Mouse (Mus musculus) CH12.LX (cell line): ENCODE results near the gene Smim24. TPM values are rescaled to one million over a fixed set of nuclear protein-coding genes. Genes with fewer than 3 reads are reported as not detected.

Experiments
- DNase-seq: peaks from one replicate; pipeline ENCODE4 v3.0.0-alpha.2; 2013; ENCODE audit errors: extremely low read depth
- H3K27ac ChIP-seq: 2 replicates; pipeline ENCODE4 v1.5.1; 2012; ENCODE audit warnings: low read depth, mild to moderate bottlenecking, control low read depth, moderate library complexity; ENCODE audit not compliant: insufficient read depth
- H3K27me3 ChIP-seq: replicated peaks from 2 replicates; pipeline ENCODE3; 2012; ENCODE audit warnings: inconsistent platforms
- H3K36me3 ChIP-seq, 2 experiments: replicated peaks in 1 of 2; 2 replicates each; pipeline versions ENCODE3 to v1.6.1; 2012; ENCODE audit warnings: inconsistent platforms in 1 of 2, low read length in 1 of 2, mild to moderate bottlenecking in 1 of 2, mixed read lengths in 1 of 2, moderate library complexity in 1 of 2; ENCODE audit not compliant: control insufficient read depth in 1 of 2, insufficient read depth in 1 of 2
- H3K4me1 ChIP-seq, 2 experiments: 2 replicates each; pipeline ENCODE4 v1.6.1; 2012; ENCODE audit warnings: inconsistent platforms in 1 of 2, moderate library complexity in 1 of 2; ENCODE audit not compliant: insufficient read depth in 2 of 2, control insufficient read depth in 1 of 2
- H3K4me2 ChIP-seq: 2 replicates; pipeline ENCODE4 v1.6.1; 2012; ENCODE audit warnings: low read depth, mild to moderate bottlenecking, control low read depth; ENCODE audit not compliant: poor library complexity, insufficient read depth, severe bottlenecking
- H3K4me3 ChIP-seq, 3 experiments: fragments of 150-350 bp in 1 of 3; sonication (generic) in 1 of 3; replicated peaks in 1 of 3; 2 replicates each; pipeline versions ENCODE3 to v1.5.1; 2011 to 2012; ENCODE audit warnings: low read depth in 2 of 3, low read length in 2 of 3, mild to moderate bottlenecking in 2 of 3, moderate library complexity in 2 of 3, control low read depth in 1 of 3, improper control_type of control experiment in 1 of 3, inconsistent platforms in 1 of 3, mixed read lengths in 1 of 3; ENCODE audit not compliant: poor library complexity in 1 of 3
- H3K79me2 ChIP-seq: replicated peaks from 2 replicates; pipeline ENCODE4 v1.6.1; 2012; ENCODE audit warnings: mild to moderate bottlenecking, moderate library complexity; ENCODE audit not compliant: control insufficient read depth, poor library complexity, insufficient read depth, severe bottlenecking; ENCODE audit errors: extremely low read depth
- H3K9ac ChIP-seq: 2 replicates; pipeline ENCODE4 v1.6.1; 2012; ENCODE audit warnings: low read depth, mild to moderate bottlenecking, control low read depth, moderate library complexity; ENCODE audit not compliant: insufficient read depth
- H3K9me3 ChIP-seq: replicated peaks from 2 replicates; pipeline ENCODE3; 2012; ENCODE audit warnings: low read length, inconsistent platforms, mixed read lengths
- CHD1 ChIP-seq: IDR thresholded peaks from 2 replicates; pipeline ENCODE4 v1.6.1; 2012; ENCODE audit warnings: low read depth, low read length, improper control_type of control experiment, inconsistent platforms
- CHD2 ChIP-seq: IDR thresholded peaks from 2 replicates; pipeline ENCODE4 v1.6.1; 2011; ENCODE audit warnings: low read length, improper control_type of control experiment
- CTCF ChIP-seq, 2 experiments: IDR thresholded peaks in 1 of 2; conservative IDR thresholded peaks in 1 of 2; 2 replicates each; pipeline ENCODE4 v1.5.1; 2011 to 2012; ENCODE audit warnings: low read depth in 2 of 2, low read length in 2 of 2, improper control_type of control experiment in 1 of 2, inconsistent platforms in 1 of 2, mild to moderate bottlenecking in 1 of 2, moderate library complexity in 1 of 2
- HCFC1 ChIP-seq: IDR thresholded peaks from 2 replicates; pipeline ENCODE4 v1.6.1; 2012; ENCODE audit warnings: low read depth, mild to moderate bottlenecking, inconsistent platforms, low read length, improper control_type of control experiment
- JUN ChIP-seq: IDR thresholded peaks from 2 replicates; pipeline ENCODE4 v1.6.1; 2011; ENCODE audit warnings: low read depth, mild to moderate bottlenecking, low read length, improper control_type of control experiment, moderate library complexity; ENCODE audit not compliant: insufficient read depth
- JUND ChIP-seq: conservative IDR thresholded peaks from 2 replicates; pipeline ENCODE4 v1.6.1; 2011; ENCODE audit warnings: low read depth, low read length, improper control_type of control experiment
- KAT2A ChIP-seq: IDR thresholded peaks from 2 replicates; pipeline ENCODE4 v1.6.1; 2012; ENCODE audit warnings: low read length, improper control_type of control experiment, inconsistent platforms; ENCODE audit not compliant: insufficient replicate concordance
- MAFK ChIP-seq: IDR thresholded peaks from 2 replicates; pipeline ENCODE4 v1.6.1; 2011; ENCODE audit warnings: low read length, improper control_type of control experiment; ENCODE audit not compliant: insufficient replicate concordance
- MAX ChIP-seq: IDR thresholded peaks from 2 replicates; pipeline ENCODE4 v1.6.1; 2011; ENCODE audit warnings: low read length, improper control_type of control experiment
- MEF2A ChIP-seq: IDR thresholded peaks from 2 replicates; pipeline ENCODE4 v1.6.1; 2014; ENCODE audit warnings: low read depth, mild to moderate bottlenecking, inconsistent platforms, low read length, improper control_type of control experiment, borderline replicate concordance
- NELFE ChIP-seq: IDR thresholded peaks from 2 replicates; pipeline ENCODE4 v1.6.1; 2011; ENCODE audit warnings: low read depth, low read length, improper control_type of control experiment
- PAX5 ChIP-seq: IDR thresholded peaks from 2 replicates; pipeline ENCODE4 v1.6.1; 2012; ENCODE audit warnings: low read length, inconsistent platforms, mixed read lengths
- POLR2AphosphoS2 ChIP-seq: IDR thresholded peaks from 2 replicates; pipeline ENCODE4 v1.6.1; 2011; ENCODE audit warnings: low read depth, low read length, improper control_type of control experiment
- RAD21 ChIP-seq: IDR thresholded peaks from 2 replicates; pipeline ENCODE4 v1.6.1; 2011; ENCODE audit warnings: low read depth, mild to moderate bottlenecking, low read length, improper control_type of control experiment, moderate library complexity
- RCOR1 ChIP-seq: conservative IDR thresholded peaks from 2 replicates; pipeline ENCODE4 v1.6.1; 2012; ENCODE audit warnings: low read depth, mild to moderate bottlenecking, inconsistent platforms, low read length, improper control_type of control experiment
- SIN3A ChIP-seq: IDR thresholded peaks from 2 replicates; pipeline ENCODE4 v1.6.1; 2012; ENCODE audit warnings: low read length, improper control_type of control experiment, inconsistent platforms
- TBP ChIP-seq: conservative IDR thresholded peaks from 2 replicates; pipeline ENCODE4 v1.6.1; 2011; ENCODE audit warnings: low read depth, low read length, improper control_type of control experiment
- TCF12 ChIP-seq: IDR thresholded peaks from 2 replicates; pipeline ENCODE4 v1.6.1; 2014; ENCODE audit warnings: low read depth, mild to moderate bottlenecking, inconsistent platforms, low read length, improper control_type of control experiment
- USF1 ChIP-seq: IDR thresholded peaks from 2 replicates; pipeline ENCODE4 v1.6.1; 2014; ENCODE audit warnings: low read depth, mild to moderate bottlenecking, inconsistent platforms, low read length, improper control_type of control experiment
- ZKSCAN1 ChIP-seq: IDR thresholded peaks from 2 replicates; pipeline ENCODE4 v1.6.1; 2012; ENCODE audit warnings: low read depth, inconsistent platforms, low read length, improper control_type of control experiment, borderline replicate concordance
- dilution Hi-C: fragments of 300-500 bp; cut with MboI; formaldehyde crosslinking; loops from 2 replicates; pipeline ENCODE4 v1.14.3; 2020; ENCODE audit warnings: low sequenced_read_pairs; ENCODE audit not compliant: extremely low pct_unique_long_range_greater_than_20kb, extremely low pct_ligation_motif_present
- in situ Hi-C: fragments of 300-500 bp; cut with MboI; formaldehyde crosslinking; loops from 3 replicates; pipeline ENCODE4 v1.14.3; 2019; ENCODE audit warnings: low sequenced_read_pairs, low pct_ligation_motif_present, low pct_unique_long_range_greater_than_20kb, mixed read lengths
- polyA plus RNA-seq: library from polyadenylated mRNA; unstranded; fragments of >175 nt; gene quantifications from 2 replicates; pipeline ENCODE4 v1.2.1, GENCODE M21; 2012; ENCODE audit warnings: low read depth; ENCODE audit not compliant: insufficient read length
- total RNA-seq, 2 experiments: library from RNA; depleted of rRNA; stranded (reverse); fragments of 300-350 nt in 1 of 2; fragments of >200 nt in 1 of 2; gene quantifications; 2 replicates each; pipeline ENCODE4 v1.2.3; 2012 to 2014

Gene Smim24
- total and polyA plus RNA-seq, 3 experiments: 0.13 to 0.64 TPM; not detected in 1

GRCm38 (mm10) chr10:81404082-81404481 is 11.2 kb downstream of the Smim24 start:
- Histone ChIP-seq H3K9ac (no peak overlapping the region), H3K4me3 (no peak overlapping the region)
- TF ChIP-seq KAT2A (no peak), RCOR1 (no peak), RAD21 (no peak), CHD2 (no peak), PAX5 (no peak), POLR2AphosphoS2 (no peak), JUN (no peak), CHD1 (no peak), HCFC1 (no peak), MEF2A (no peak), USF1 (no peak)
- TF ChIP-seq, all 38 proteins: peak for 0
- no peak for DNase-seq
- no peaks in the 10 kb centered on the region for H3K27me3 ChIP-seq
- peaks cover 78 to 80% of the 10 kb centered on the region in 2 experiments for H3K36me3 ChIP-seq
- H3K4me1 ChIP-seq: peaks cover 20 to 43% of the 10 kb centered on the region in 2 experiments
- no peaks in the 10 kb centered on the region for H3K9me3 ChIP-seq
- no peak overlapping the region for H3K27ac ChIP-seq
- in situ Hi-C loops (no loop called here), dilution Hi-C loops (no loop called here)
- no peak overlapping the region for H3K4me2 ChIP-seq
- H3K79me2 ChIP-seq: no peaks in the 10 kb centered on the region

- no peak overlapping the region for H3K27ac ChIP-seq
- TF ChIP-seq KAT2A: no peak
- no peak for TF ChIP-seq CHD2
- no peak for TF ChIP-seq POLR2AphosphoS2
- TF ChIP-seq CTCF (conservative IDR thresholded peaks at IDR 0.05 in 1 of 2, IDR thresholded peaks at IDR 0.05 in 1 of 2; ENCODE audit: low read depth in 2 of 2, low read length in 2 of 2): no peak
- TF ChIP-seq TCF12: no peak
- no peak for TF ChIP-seq JUND
- TF ChIP-seq MAFK: no peak
- TF ChIP-seq NELFE: no peak
- TF ChIP-seq HCFC1: no peak
- no peak for TF ChIP-seq PAX5
- TF ChIP-seq ZKSCAN1: no peak
- no peak for TF ChIP-seq TBP
- no peak for TF ChIP-seq SIN3A
- no peak for TF ChIP-seq MAX
- H3K36me3 ChIP-seq: peaks cover 71 to 74% of the 10 kb centered on the region in 2 experiments
- H3K9ac ChIP-seq: no peak overlapping the region
- dilution Hi-C loops: no loop called here
- no peaks in the 10 kb centered on the region for H3K9me3 ChIP-seq
- no peak overlapping the region for H3K4me3 ChIP-seq
- no peak for DNase-seq
- H3K27me3 ChIP-seq: no peaks in the 10 kb centered on the region
- no peaks in the 10 kb centered on the region for H3K79me2 ChIP-seq
- in situ Hi-C loops: loop anchor here (5.0 kb wide), 1 partner anchor 38 kb away; no protein-coding TSS in a partner anchor
- peaks cover 24 to 49% of the 10 kb centered on the region in 2 experiments for H3K4me1 ChIP-seq
- no peak overlapping the region for H3K4me2 ChIP-seq
Measured at GRCm38 (mm10) chr10:81404720-81405119, 11.9 kb downstream of the Smim24 start.
